Mouse (Mus musculus): Measurements from ENCODE around the gene Ces2b.
"Not testable (repeated sequence)": the region's sequence is repeated elsewhere in the genome, so short reads cannot be mapped to it uniquely, and the experiment has no call there.

The Ces2b gene

GRCm38 (mm10) chr8:104831440-104831839, at the start of gene Ces2b:
Ces2b (plus strand) TSS chr8:104831572.
- DNase-seq (ENCODE audit: extremely low spot score, low read depth, low spot score) = no peak

DNA sequence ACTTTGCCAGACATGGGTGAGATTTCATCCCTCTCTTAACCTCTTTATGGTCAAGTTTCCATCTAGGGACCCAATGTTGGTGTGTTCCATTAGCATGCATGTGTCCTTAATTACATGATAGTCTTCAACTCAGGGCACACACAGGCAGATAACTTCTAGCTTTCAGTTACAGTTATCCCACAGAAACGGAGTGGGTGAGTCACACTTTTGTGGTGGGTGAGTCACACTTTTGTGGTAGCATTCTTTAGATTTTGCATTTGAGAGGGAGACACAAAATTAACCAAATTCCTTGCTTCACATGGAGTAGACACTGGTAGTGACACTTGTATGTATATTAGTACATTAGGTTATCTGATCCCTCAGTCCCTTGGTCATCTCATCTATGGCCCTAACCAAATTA, 44.3 kb upstream of the Ces2b start:
- DNase-seq (ENCODE audit: extremely low spot score, low read depth, low spot score) = no peak

GRCm38 (mm10) chr8:104788929-104789328, 42.4 kb upstream of the Ces2b start:
- DNase-seq (ENCODE audit: extremely low spot score, low read depth, low spot score) = no peak

DNA sequence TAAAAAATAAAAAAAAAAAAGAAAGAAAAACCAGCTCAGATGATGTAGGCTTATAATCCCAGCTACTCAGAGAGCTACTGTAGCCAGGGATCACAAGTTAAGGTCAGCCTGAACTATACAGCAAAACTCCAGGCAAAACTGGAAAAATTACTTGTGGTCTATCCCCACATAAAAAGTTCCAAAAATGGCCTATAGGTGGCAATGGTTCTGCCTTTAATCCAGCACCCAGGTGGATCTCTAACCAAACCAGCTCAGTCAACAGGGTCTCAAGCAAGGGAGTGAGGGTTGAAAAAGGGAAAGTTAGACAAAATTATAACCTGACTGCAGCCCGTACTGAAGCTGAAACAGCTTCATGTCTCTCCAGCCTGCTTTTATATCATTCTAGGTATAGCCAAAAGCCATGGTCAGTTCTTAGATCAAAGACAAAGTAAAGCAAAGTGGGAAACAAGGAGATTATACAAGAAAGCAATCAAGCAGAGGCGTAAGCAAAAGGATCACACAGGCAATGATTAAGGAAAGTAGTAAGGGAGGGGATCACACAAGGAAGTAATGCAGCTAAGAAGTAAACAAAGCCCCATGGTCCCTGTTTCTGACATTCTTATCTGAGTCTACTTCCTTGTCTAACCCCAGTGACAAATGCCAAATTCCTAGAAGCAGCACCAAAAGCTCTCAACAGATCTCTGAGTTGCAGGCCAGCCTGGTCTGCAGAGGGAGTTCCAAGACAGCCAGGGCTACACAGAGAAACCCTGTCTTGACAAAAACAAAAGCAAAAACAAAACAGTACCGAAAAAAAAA, 41.3 kb upstream of the Ces2b start:
- DNase-seq (ENCODE audit: extremely low spot score, low read depth, low spot score) = no peak

GRCm38 (mm10) chr8:104799385-104799784, 32.0 kb upstream of the Ces2b start:
- DNase-seq (ENCODE audit: extremely low spot score, low read depth, low spot score) = no peak

GRCm38 (mm10) chr8:104806127-104806526, 25.2 kb upstream of the Ces2b start:
- no peak for DNase-seq (ENCODE audit: extremely low spot score, low read depth, low spot score)

- no peak for DNase-seq (ENCODE audit: extremely low spot score, low read depth, low spot score)
Observed at GRCm38 (mm10) chr8:104808542-104809413, 22.6 kb upstream of the Ces2b start.

GRCm38 (mm10) chr8:104809436-104809835, 21.9 kb upstream of the Ces2b start:
- no peak for DNase-seq (ENCODE audit: extremely low spot score, low read depth, low spot score)

DNA sequence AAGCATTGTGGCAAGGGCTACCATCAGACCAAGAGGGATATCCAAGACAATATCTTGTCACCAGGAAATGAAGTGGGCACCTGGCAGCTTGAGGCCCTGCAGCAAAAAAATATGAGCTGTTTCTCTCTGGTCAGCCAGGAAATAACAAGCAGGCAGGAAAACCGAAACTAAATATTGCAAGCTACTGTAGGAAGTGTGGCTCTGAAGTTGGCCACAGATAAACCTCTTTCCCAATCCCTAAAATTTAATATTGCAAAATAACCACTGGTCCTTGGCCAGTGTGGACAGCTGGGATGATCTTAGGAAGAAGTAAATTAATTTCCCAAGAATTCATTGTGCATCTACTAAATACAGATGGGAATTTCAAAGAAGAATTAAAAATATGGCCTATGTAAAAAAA, 4.5 kb upstream of the Ces2b start:
- no peak for DNase-seq (ENCODE audit: extremely low spot score, low read depth, low spot score)

DNA sequence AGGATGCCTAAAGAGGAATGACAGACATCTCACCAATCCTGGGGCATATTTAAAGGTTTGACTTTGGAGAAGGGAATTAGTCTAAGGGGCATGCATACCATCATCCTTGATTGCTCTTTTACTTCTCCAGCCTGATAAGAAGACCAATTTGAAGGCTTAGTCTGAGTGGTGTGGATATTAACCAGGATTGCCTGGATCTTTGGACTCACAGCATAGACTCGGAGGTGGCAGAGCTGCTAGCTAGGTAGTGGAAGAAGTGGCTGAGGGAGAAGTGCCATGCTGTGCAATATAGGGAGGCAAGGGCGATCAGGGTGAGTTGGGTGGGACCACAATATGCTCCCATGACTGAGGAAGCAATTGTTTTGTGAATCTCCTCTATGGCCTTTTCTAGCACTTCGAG, 3.2 kb upstream of the Ces2b start:
- DNase-seq (ENCODE audit: extremely low spot score, low read depth, low spot score) = no peak

DNA sequence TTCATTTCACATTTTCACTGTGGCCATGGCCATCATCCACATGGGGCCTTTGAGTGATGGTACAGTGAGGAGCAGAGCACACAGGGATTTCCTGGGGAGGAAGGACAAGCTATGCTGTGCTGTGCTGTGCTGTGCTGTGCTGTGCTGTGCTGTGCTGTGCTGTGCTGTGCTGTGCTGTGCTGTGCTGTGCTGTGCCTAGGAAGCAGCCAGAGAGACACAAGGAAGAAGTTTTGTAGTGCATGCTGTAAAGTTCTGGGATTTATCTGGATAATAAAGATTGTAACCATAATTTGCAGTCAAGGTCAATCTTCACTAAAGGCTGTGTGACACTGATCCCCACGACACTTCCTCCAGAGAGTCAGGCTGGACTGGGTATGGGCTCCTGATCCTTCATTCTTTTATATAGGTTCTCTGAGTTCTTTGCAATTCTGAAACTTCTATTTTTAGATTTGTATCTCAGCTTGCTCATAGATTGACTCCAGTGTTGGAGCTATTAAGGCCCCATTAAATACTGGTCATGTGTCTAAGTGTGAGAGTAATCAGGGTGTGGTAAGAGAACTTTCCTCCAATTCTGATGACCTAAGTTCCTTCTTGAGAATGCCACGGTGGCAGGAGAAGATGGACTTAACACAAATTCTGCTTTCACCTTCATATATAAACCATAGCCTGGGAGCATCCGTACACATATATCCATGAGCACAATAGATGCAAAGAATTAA, 10.1 kb downstream of the Ces2b start:
- no peak for DNase-seq (ENCODE audit: extremely low spot score, low read depth, low spot score)

- DNase-seq (ENCODE audit: extremely low spot score, low read depth, low spot score) = no peak
Observed at GRCm38 (mm10) chr8:104846831-104847230, 15.5 kb downstream of the Ces2b start, which contains the start of gene Ces2c. Ces2c (plus strand) TSS chr8:104847068.

GRCm38 (mm10) chr8:104847741-104848462, 16.5 kb downstream of the Ces2b start:
- no peak for DNase-seq (ENCODE audit: extremely low spot score, low read depth, low spot score)

GRCm38 (mm10) chr8:104866844-104867531, 35.6 kb downstream of the Ces2b start:
- not testable (repeated sequence) for DNase-seq (ENCODE audit: extremely low spot score, low read depth, low spot score)

DNA sequence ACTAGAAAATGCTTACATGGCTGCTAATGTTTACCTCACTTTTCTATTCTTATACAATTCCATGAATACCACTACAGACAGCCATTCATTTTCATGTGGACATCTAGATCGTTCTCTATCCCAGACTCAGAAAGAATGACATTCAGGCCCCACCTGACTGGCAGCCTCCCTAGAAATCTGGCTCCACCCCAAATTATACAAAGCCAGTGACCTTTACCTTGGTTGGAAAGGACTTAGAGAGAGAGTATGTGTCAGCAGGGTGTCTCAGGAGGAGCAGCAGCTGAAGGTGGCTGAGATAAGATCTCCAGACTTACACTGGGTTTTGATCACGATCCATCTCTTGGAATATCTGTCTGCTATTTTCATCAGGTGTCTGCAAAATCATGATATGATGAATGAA, 37.5 kb downstream of the Ces2b start:
- DNase-seq (ENCODE audit: extremely low spot score, low read depth, low spot score) = not testable (repeated sequence)

DNA sequence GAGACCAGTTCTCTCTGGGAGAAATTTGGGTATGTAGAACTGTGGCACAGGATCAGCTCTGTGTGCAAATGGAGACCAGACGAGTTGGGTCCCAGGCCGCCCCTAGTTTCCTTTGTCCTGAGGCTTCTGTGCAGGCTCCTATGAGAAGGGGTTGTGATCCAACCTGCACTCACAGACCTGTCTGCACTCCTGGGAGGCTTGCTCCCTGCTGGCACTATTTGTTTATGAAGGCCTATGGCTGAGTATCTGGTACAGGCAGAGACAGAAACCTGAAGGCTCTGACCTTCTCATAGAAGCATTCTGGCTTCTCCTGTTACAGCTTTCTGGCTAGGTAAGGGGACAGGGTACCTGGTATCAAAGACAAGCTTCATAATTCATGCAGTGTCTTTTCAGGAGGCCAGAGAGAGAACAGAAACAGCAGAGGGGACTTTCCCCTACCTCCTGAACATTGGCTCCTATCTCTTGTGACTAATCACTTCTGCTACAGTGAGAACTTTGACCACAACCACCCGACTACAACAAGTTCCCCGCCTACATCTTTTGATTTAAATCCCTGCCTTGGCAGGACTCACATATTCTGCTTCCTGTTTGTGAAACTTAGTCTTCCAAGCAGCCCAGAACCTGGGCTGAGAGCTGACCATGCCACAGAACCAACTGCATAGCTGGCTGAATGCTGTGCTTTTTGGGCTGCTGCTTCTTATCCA, 55.0 kb downstream of the Ces2b start:
- not testable (repeated sequence) for DNase-seq (ENCODE audit: extremely low spot score, low read depth, low spot score)
